Mouse (Mus musculus): ENCODE data around the gene Pafah1b2. TPM values are rescaled to one million over a fixed set of nuclear protein-coding genes. Genes with fewer than 3 reads are reported as not detected.

Gene Pafah1b2
- total RNA-seq, 2 experiments from 2014 or later: 216 to 221 TPM

Small RNA genes lying within 50 kb of the gene (microRNA-seq; reads per million reads assigned to microRNA genes)
- gene Mir7087: 0 reads per million in 2 experiments

Other genes starting within 250 kb of the Pafah1b2 start
- gene Cep164, start 184.0 kb downstream of the Pafah1b2 start, total RNA-seq (2021): 10 to 100 TPM; 12.1 to 13.4 TPM
- gene Bace1, start 174.1 kb downstream of the Pafah1b2 start, total RNA-seq (2021): 10 to 100 TPM; 79.2 to 88.8 TPM
- 10 to 100 TPM; 21.3 to 21.6 TPM for gene Pcsk7, start 106.2 kb downstream of the Pafah1b2 start, total RNA-seq (2021)
- 10 to 100 TPM; 74.5 to 76.5 TPM for gene Rnf214, start 105.8 kb downstream of the Pafah1b2 start, total RNA-seq (2021)
- gene Tagln, start 76.6 kb downstream of the Pafah1b2 start, total RNA-seq (2021): 1 to 10 TPM; 8.5 to 9.9 TPM
- 10 to 100 TPM; 78.5 to 80.9 TPM for gene Sidt2, start 57.4 kb downstream of the Pafah1b2 start, total RNA-seq (2021)
- gene Sik3, start 130 bp upstream of the Pafah1b2 start, total RNA-seq (2021): 100 to 1,000 TPM; 112 to 132 TPM
- not detected for gene Apoa1, start 215.9 kb upstream of the Pafah1b2 start, total RNA-seq (2021)
- 1 to 10 TPM in 1 of 2 experiments, not detected in 1; 1.9 TPM for gene Apoc3, start 222.9 kb upstream of the Pafah1b2 start, total RNA-seq (2021)
- gene Apoa4, start 228.0 kb upstream of the Pafah1b2 start, total RNA-seq (2021): not detected

All from left cerebral cortex, adult 18-20 months (tissue).